Comparison of ENCODE assay signal across 34 mouse cellular contexts in genomic region chr14:76615182-76615581, GRCm38 (mm10). TPM values are rescaled to one million over a fixed set of nuclear protein-coding genes. Genes with fewer than 3 reads are reported as not detected.
DNase-seq lines count a peak whose midpoint lies in the region; ATAC-seq and TF ChIP-seq lines count a peak whose summit lies in the region.
"Had no signal": no experiment of that assay in that cellular context is flagged by ENCODE, and none has a peak within 500 bp of the region (broad histone marks: within the 10 kb centered on the region; RNA-seq: fewer than 3 reads in every experiment).

No protein-coding gene starts in this region.

- H3K4me1 ChIP-seq in liver, embryonic 15.5 days (replicated peaks) = peaks cover 16% of the 10 kb centered on the region; the same call in 1 of the 2 replicates
- H3K4me1 ChIP-seq in liver, embryonic 11.5 days (replicated peaks; ENCODE audit: control insufficient read depth, insufficient read depth, low read length) = peaks cover 15% of the 10 kb centered on the region
- peaks cover 25% of the 10 kb centered on the region for H3K4me1 ChIP-seq in liver, postnatal 0 days (ENCODE audit: insufficient read depth)
- peaks cover 10% of the 10 kb centered on the region for H3K4me1 ChIP-seq in stomach, postnatal 0 days (replicated peaks; ENCODE audit: control insufficient read depth, insufficient read depth)

- no peak overlapping the region for H3K4me2 ChIP-seq in liver, embryonic 15.5 days
- H3K4me2 ChIP-seq in liver, embryonic 11.5 days = no peak overlapping the region
- H3K4me2 ChIP-seq in liver, postnatal 0 days (ENCODE audit: low read depth, low read length) = no peak overlapping the region
- no peak overlapping the region for H3K4me2 ChIP-seq in stomach, postnatal 0 days (replicated peaks; ENCODE audit: low read depth)
- H3K4me2 ChIP-seq: embryonic facial prominence, embryonic 13.5 days; forebrain, embryonic 15.5 days; hindbrain, embryonic 15.5 days; limb, embryonic 12.5 days; midbrain, embryonic 12.5 days; neural tube, embryonic 12.5 days had no signal

- peak; percentile 34 for ATAC-seq in liver, embryonic 15.5 days (ENCODE audit: insufficient read depth)
- ATAC-seq in liver, embryonic 11.5 days (replicated peaks; ENCODE audit: low FRiP score) = no peak
- peak; percentile 89 for ATAC-seq in liver, postnatal 0 days
- ATAC-seq in stomach, postnatal 0 days (ENCODE audit: low FRiP score, low TSS enrichment) = 0 out of 2 replicates have a peak, but pooled peaks have one; percentile 36
- ATAC-seq: forebrain, embryonic 15.5 days; inflammation-experienced regulatory T-cells, adult 6 months; Patski had no signal

- H3K27me3 ChIP-seq in liver, embryonic 15.5 days = 0 out of 2 replicates have a peak, but pooled peaks cover 9% of the 10 kb centered on the region
- H3K27me3 ChIP-seq in liver, embryonic 11.5 days (replicated peaks; ENCODE audit: control insufficient read depth, insufficient read depth, low read length) = no peaks in the 10 kb centered on the region
- H3K27me3 ChIP-seq in liver, postnatal 0 days (ENCODE audit: insufficient read depth, low read length) = no peaks in the 10 kb centered on the region
- H3K27me3 ChIP-seq in stomach, postnatal 0 days (ENCODE audit: control insufficient read depth, insufficient read depth, low read length) = no peaks in the 10 kb centered on the region
- H3K27me3 ChIP-seq: embryonic facial prominence, embryonic 13.5 days; forebrain, embryonic 15.5 days; hindbrain, embryonic 15.5 days; limb, embryonic 12.5 days; neural tube, embryonic 12.5 days; Patski had no signal

- H3K9ac ChIP-seq in liver, embryonic 15.5 days = no peak overlapping the region
- H3K9ac ChIP-seq in liver, embryonic 11.5 days (ENCODE audit: low read depth, low read length) = no peak overlapping the region
- H3K9ac ChIP-seq in liver, postnatal 0 days (replicated peaks) = no peak overlapping the region
- no peak overlapping the region for H3K9ac ChIP-seq in stomach, postnatal 0 days (ENCODE audit: low read length)
- H3K9ac ChIP-seq: embryonic facial prominence, embryonic 13.5 days; forebrain, embryonic 15.5 days; hindbrain, embryonic 15.5 days; limb, embryonic 12.5 days; midbrain, embryonic 12.5 days; neural tube, embryonic 12.5 days had no signal

- no peak overlapping the region for H3K4me3 ChIP-seq in liver, embryonic 15.5 days (replicated peaks)
- no peak overlapping the region for H3K4me3 ChIP-seq in liver, embryonic 11.5 days (ENCODE audit: low read depth, low read length)
- H3K4me3 ChIP-seq in liver, postnatal 0 days (ENCODE audit: low read depth, low read length) = no peak overlapping the region
- no peak overlapping the region for H3K4me3 ChIP-seq in stomach, postnatal 0 days (ENCODE audit: low read depth, low read length)
- H3K4me3 ChIP-seq: embryonic facial prominence, embryonic 13.5 days; forebrain, embryonic 10.5 days; forebrain, embryonic 15.5 days; hindbrain, embryonic 10.5 days; hindbrain, embryonic 15.5 days; layer of hippocampus, adult 2 months; left cerebral cortex, adult 2 months; limb, embryonic 12.5 days; megakaryocyte, embryonic 14.5 days; midbrain, embryonic 12.5 days; myocyte; neural tube, embryonic 12.5 days had no signal

- no peak for TF ChIP-seq CTCF in liver, postnatal 0 days (IDR thresholded peaks at IDR 0.05; ENCODE audit: low read depth)
- no peak for TF ChIP-seq CTCF in stomach, postnatal 0 days (IDR thresholded peaks at IDR 0.05; ENCODE audit: low read depth)

- DNase-seq in liver, embryonic 11.5 days (ENCODE audit: low spot score) = no peak
- peak; percentile 37 for DNase-seq in lung, postnatal 36 days
- DNase-seq in lung, postnatal 4 days = no peak
- no peak for DNase-seq in liver, postnatal 0 days
- no peak for DNase-seq in stomach, postnatal 0 days (ENCODE audit: low spot score)
- no peak for DNase-seq in kidney, postnatal 36 days
- DNase-seq: adrenal gland, postnatal 10 days; B cell, adult 2 months; cerebellum, adult 8-10 months; cerebellum, postnatal 36 days; heart, postnatal 14 days; kidney, adult 11 months; kidney, postnatal 25 days; lung, postnatal 14 days; right cerebral cortex, adult 18-20 months; right cerebral cortex, postnatal 4 days; thymus, adult 2 months; thymus, postnatal 4 days had no signal

- no peak overlapping the region for H3K27ac ChIP-seq in liver, embryonic 15.5 days (replicated peaks)
- no peak overlapping the region for H3K27ac ChIP-seq in liver, embryonic 11.5 days (ENCODE audit: low read depth, low read length)
- H3K27ac ChIP-seq in liver, postnatal 0 days (ENCODE audit: low read depth) = peak overlapping the region; percentile 63
- 0 out of 2 replicates have a peak overlapping the region, but pooled peaks have one; percentile 18 for H3K27ac ChIP-seq in stomach, postnatal 0 days (replicated peaks)
- H3K27ac ChIP-seq: embryonic facial prominence, embryonic 13.5 days; forebrain, embryonic 10.5 days; forebrain, embryonic 15.5 days; hindbrain, embryonic 10.5 days; hindbrain, embryonic 15.5 days; layer of hippocampus, adult 2 months; left cerebral cortex, adult 2 months; limb, embryonic 12.5 days; midbrain, embryonic 12.5 days; neural tube, embryonic 12.5 days had no signal

- no peaks in the 10 kb centered on the region for H3K9me3 ChIP-seq in liver, embryonic 15.5 days (replicated peaks)
- H3K9me3 ChIP-seq in liver, embryonic 11.5 days (ENCODE audit: control insufficient read depth, low read length) = no peaks in the 10 kb centered on the region
- H3K9me3 ChIP-seq in liver, postnatal 0 days (ENCODE audit: low read length) = no peaks in the 10 kb centered on the region
- H3K9me3 ChIP-seq in stomach, postnatal 0 days (ENCODE audit: control insufficient read depth, low read length) = no peaks in the 10 kb centered on the region
- H3K9me3 ChIP-seq: embryonic facial prominence, embryonic 13.5 days; forebrain, embryonic 10.5 days; forebrain, embryonic 15.5 days; hindbrain, embryonic 10.5 days; hindbrain, embryonic 15.5 days; limb, embryonic 12.5 days; megakaryocyte, embryonic 14.5 days; midbrain, embryonic 12.5 days; neural tube, embryonic 12.5 days had no signal

- 50% methylated on average over 11 of the region's 11 CpGs for WGBS in liver, embryonic 15.5 days (ENCODE audit: insufficient replicate concordance)
- WGBS in liver, embryonic 11.5 days = 58% methylated on average over 11 of the region's 11 CpGs
- WGBS in liver, postnatal 0 days (ENCODE audit: insufficient replicate concordance) = 55% methylated on average over 11 of the region's 11 CpGs
- 47% methylated on average over 11 of the region's 11 CpGs for WGBS in stomach, postnatal 0 days

- TF ChIP-seq EP300 in liver, postnatal 0 days (IDR thresholded peaks at IDR 0.05; ENCODE audit: low read depth) = no peak
- no peak for TF ChIP-seq EP300 in stomach, postnatal 0 days (optimal IDR thresholded peaks at IDR 0.05)

- no peaks in the 10 kb centered on the region for H3K36me3 ChIP-seq in liver, embryonic 15.5 days (replicated peaks)
- no peaks in the 10 kb centered on the region for H3K36me3 ChIP-seq in liver, embryonic 11.5 days (ENCODE audit: control insufficient read depth, insufficient read depth, low read length)
- no peaks in the 10 kb centered on the region for H3K36me3 ChIP-seq in liver, postnatal 0 days (replicated peaks; ENCODE audit: insufficient read depth, low read length)
- H3K36me3 ChIP-seq in stomach, postnatal 0 days (ENCODE audit: control insufficient read depth, insufficient read depth, low read length) = no peaks in the 10 kb centered on the region
- H3K36me3 ChIP-seq: embryonic facial prominence, embryonic 13.5 days; forebrain, embryonic 10.5 days; forebrain, embryonic 15.5 days; G1E; hindbrain, embryonic 10.5 days; hindbrain, embryonic 15.5 days; limb, embryonic 12.5 days; midbrain, embryonic 12.5 days; neural tube, embryonic 12.5 days had no signal

RNA-seq across cellular contexts. Expression of gene Serp2, which starts 58.5 kb away (rescaled TPM):
- 0.83 and 1.0 TPM in 2 replicates for polyA plus RNA-seq in liver, embryonic 15.5 days (2015; fragmentation: Nextera tagmentation; extraction: Ambion mirVana)
- polyA plus RNA-seq in liver, embryonic 11.5 days (2014; fragmentation: Nextera tagmentation; extraction: Ambion mirVana) = 4.3 and 5.3 TPM in 2 replicates
- 0.58 and 0.75 TPM in 2 replicates for polyA plus RNA-seq in liver, postnatal 0 days (2015; fragmentation: Nextera tagmentation; extraction: Ambion mirVana)
- 7.4 and 8.0 TPM in 2 replicates for polyA plus RNA-seq in stomach, postnatal 0 days (2015; fragmentation: Nextera tagmentation; extraction: Ambion mirVana)
- polyA plus RNA-seq: G1E had no signal

Comparison
In these comparisons a context has a peak if more than half of its experiments do, and no peak if none do; other contexts are left out.
1. H3K27ac ChIP-seq: peak in liver, postnatal 0 days (single experiment) and stomach, postnatal 0 days (single experiment); none in liver, embryonic 15.5 days (single experiment) and liver, embryonic 11.5 days (single experiment).